Mouse (Mus musculus): Measurements from ENCODE around the gene March1. TPM values are rescaled to one million over a fixed set of nuclear protein-coding genes. Genes with fewer than 3 reads are reported as not detected.

Gene March1
- polyA plus RNA-seq, 1 experiment from 2014 or later = 0.32 TPM

- H3K27ac ChIP-seq (replicated peaks; ENCODE audit: low read depth, low read length) = no peak overlapping the region
- WGBS = 29% methylated on average over 5 of the region's 5 CpGs
- no peaks in the 10 kb centered on the region for H3K4me1 ChIP-seq (ENCODE audit: control insufficient read depth, insufficient read depth, low read length)
- H3K4me3 ChIP-seq (ENCODE audit: low read depth, low read length) = no peak overlapping the region
- peak; percentile 43 for DNase-seq (ENCODE audit: low spot score)
- H3K27me3 ChIP-seq (ENCODE audit: control insufficient read depth, insufficient read depth, low read length) = no peaks in the 10 kb centered on the region
- ATAC-seq (ENCODE audit: insufficient number of reproducible peaks, low FRiP score, low TSS enrichment, low read depth) = no peak
- H3K9ac ChIP-seq (ENCODE audit: low read length) = no peak overlapping the region
- H3K4me2 ChIP-seq (ENCODE audit: low read depth, severe bottlenecking) = no peak overlapping the region
- H3K36me3 ChIP-seq (ENCODE audit: control insufficient read depth, insufficient read depth, low read length) = no peaks in the 10 kb centered on the region
- H3K9me3 ChIP-seq (ENCODE audit: control insufficient read depth, low read length) = no peaks in the 10 kb centered on the region
These were observed 833.0 kb downstream of the March1 start for GRCm38 (mm10) chr8:66450691-66451090.

GRCm38 (mm10) chr8:66457057-66457456 lies 839.4 kb downstream of the March1 start:
- no peaks in the 10 kb centered on the region for H3K36me3 ChIP-seq (ENCODE audit: control insufficient read depth, insufficient read depth, low read length)
- DNase-seq (ENCODE audit: low spot score) = no peak

GRCm38 (mm10) chr8:66469821-66470220 lies 852.1 kb downstream of the March1 start:
- Histone ChIP-seq H3K36me3 (ENCODE audit: control insufficient read depth, insufficient read depth, low read length) (no peaks in the 10 kb centered on the region), H3K9ac (ENCODE audit: low read length) (no peak overlapping the region), H3K4me3 (ENCODE audit: low read depth, low read length) (no peak overlapping the region), H3K9me3 (ENCODE audit: control insufficient read depth, low read length) (no peaks in the 10 kb centered on the region), H3K4me1 (ENCODE audit: control insufficient read depth, insufficient read depth, low read length) (no peaks in the 10 kb centered on the region), H3K4me2 (ENCODE audit: low read depth, severe bottlenecking) (no peak overlapping the region), H3K27me3 (ENCODE audit: control insufficient read depth, insufficient read depth, low read length) (no peaks in the 10 kb centered on the region), H3K27ac (replicated peaks; ENCODE audit: low read depth, low read length) (no peak overlapping the region)
- ATAC-seq (ENCODE audit: insufficient number of reproducible peaks, low FRiP score, low TSS enrichment, low read depth) (no peak), DNase-seq (ENCODE audit: low spot score) (no peak)
- 88% methylated on average over 3 of the region's 3 CpGs for WGBS

More at GRCm38 (mm10) chr8:66457057-66457456, 839.4 kb downstream of the March1 start:
- Histone ChIP-seq H3K9ac (ENCODE audit: low read length) (no peak overlapping the region), H3K27me3 (ENCODE audit: control insufficient read depth, insufficient read depth, low read length) (no peaks in the 10 kb centered on the region), H3K4me3 (ENCODE audit: low read depth, low read length) (no peak overlapping the region), H3K4me1 (ENCODE audit: control insufficient read depth, insufficient read depth, low read length) (no peaks in the 10 kb centered on the region), H3K4me2 (ENCODE audit: low read depth, severe bottlenecking) (no peak overlapping the region), H3K9me3 (ENCODE audit: control insufficient read depth, low read length) (no peaks in the 10 kb centered on the region), H3K27ac (replicated peaks; ENCODE audit: low read depth, low read length) (no peak overlapping the region)
- 0 out of 2 replicates have a peak, but pooled peaks have one; percentile 9 for ATAC-seq (ENCODE audit: insufficient number of reproducible peaks, low FRiP score, low TSS enrichment, low read depth)

GRCm38 (mm10) chr8:66476880-66477279 lies 859.2 kb downstream of the March1 start:
- no peak for ATAC-seq (ENCODE audit: insufficient number of reproducible peaks, low FRiP score, low TSS enrichment, low read depth)
- no peak overlapping the region for H3K4me3 ChIP-seq (ENCODE audit: low read depth, low read length)
- no peak overlapping the region for H3K9ac ChIP-seq (ENCODE audit: low read length)
- no peaks in the 10 kb centered on the region for H3K9me3 ChIP-seq (ENCODE audit: control insufficient read depth, low read length)
- 92% methylated on average over 3 of the region's 3 CpGs for WGBS
- H3K27ac ChIP-seq (replicated peaks; ENCODE audit: low read depth, low read length) = no peak overlapping the region
- H3K4me1 ChIP-seq (ENCODE audit: control insufficient read depth, insufficient read depth, low read length) = no peaks in the 10 kb centered on the region
- peaks cover 11% of the 10 kb centered on the region for H3K36me3 ChIP-seq (ENCODE audit: control insufficient read depth, insufficient read depth, low read length)
- no peak for DNase-seq (ENCODE audit: low spot score)
- no peak overlapping the region for H3K4me2 ChIP-seq (ENCODE audit: low read depth, severe bottlenecking)
- no peaks in the 10 kb centered on the region for H3K27me3 ChIP-seq (ENCODE audit: control insufficient read depth, insufficient read depth, low read length)

- no peaks in the 10 kb centered on the region for H3K4me1 ChIP-seq (ENCODE audit: control insufficient read depth, insufficient read depth, low read length)
- WGBS = 0% methylated on average over 44 of the region's 45 CpGs
- 0 out of 2 replicates have a peak, but pooled peaks cover 2% of the 10 kb centered on the region for H3K36me3 ChIP-seq (ENCODE audit: control insufficient read depth, insufficient read depth, low read length)
- H3K27me3 ChIP-seq (ENCODE audit: control insufficient read depth, insufficient read depth, low read length) = no peaks in the 10 kb centered on the region
- ATAC-seq (ENCODE audit: insufficient number of reproducible peaks, low FRiP score, low TSS enrichment, low read depth) = peak; percentile 93
- peak; percentile 90 for DNase-seq (ENCODE audit: low spot score)
- H3K4me2 ChIP-seq (ENCODE audit: low read depth, severe bottlenecking) = peak within 1 kb of the TSS; percentile 50
- H3K9me3 ChIP-seq (ENCODE audit: control insufficient read depth, low read length) = no peaks in the 10 kb centered on the region
- H3K4me3 ChIP-seq (ENCODE audit: low read depth, low read length) = peak within 1 kb of the TSS; percentile 89
- peak within 1 kb of the TSS; percentile 85 for H3K9ac ChIP-seq (ENCODE audit: low read length)
- H3K27ac ChIP-seq (replicated peaks; ENCODE audit: low read depth, low read length) = no peak within 1 kb of the TSS
These were observed 868.5 kb downstream of the March1 start, which contains the start of gene Tma16 for GRCm38 (mm10) chr8:66486084-66486763. Gene Tma16 (minus strand): TSS chr8:66486530.

GRCm38 (mm10) chr8:66488556-66488955 lies 870.9 kb downstream of the March1 start:
- WGBS = 52% methylated on average over 3 of the region's 3 CpGs
- H3K36me3 ChIP-seq (ENCODE audit: control insufficient read depth, insufficient read depth, low read length) = no peaks in the 10 kb centered on the region
- no peak overlapping the region for H3K4me2 ChIP-seq (ENCODE audit: low read depth, severe bottlenecking)
- DNase-seq (ENCODE audit: low spot score) = no peak
- no peak overlapping the region for H3K27ac ChIP-seq (replicated peaks; ENCODE audit: low read depth, low read length)
- H3K27me3 ChIP-seq (ENCODE audit: control insufficient read depth, insufficient read depth, low read length) = no peaks in the 10 kb centered on the region
- ATAC-seq (ENCODE audit: insufficient number of reproducible peaks, low FRiP score, low TSS enrichment, low read depth) = no peak
- no peaks in the 10 kb centered on the region for H3K4me1 ChIP-seq (ENCODE audit: control insufficient read depth, insufficient read depth, low read length)
- no peaks in the 10 kb centered on the region for H3K9me3 ChIP-seq (ENCODE audit: control insufficient read depth, low read length)
- H3K4me3 ChIP-seq (ENCODE audit: low read depth, low read length) = no peak overlapping the region
- no peak overlapping the region for H3K9ac ChIP-seq (ENCODE audit: low read length)

- H3K36me3 ChIP-seq (ENCODE audit: control insufficient read depth, insufficient read depth, low read length) = no peaks in the 10 kb centered on the region
- no peak overlapping the region for H3K4me2 ChIP-seq (ENCODE audit: low read depth, severe bottlenecking)
- no peaks in the 10 kb centered on the region for H3K27me3 ChIP-seq (ENCODE audit: control insufficient read depth, insufficient read depth, low read length)
- H3K4me1 ChIP-seq (ENCODE audit: control insufficient read depth, insufficient read depth, low read length) = no peaks in the 10 kb centered on the region
- no peak overlapping the region for H3K4me3 ChIP-seq (ENCODE audit: low read depth, low read length)
- ATAC-seq (ENCODE audit: insufficient number of reproducible peaks, low FRiP score, low TSS enrichment, low read depth) (no peak), DNase-seq (ENCODE audit: low spot score) (no peak)
- 84% methylated on average over 4 of the region's 4 CpGs for WGBS
- no peaks in the 10 kb centered on the region for H3K9me3 ChIP-seq (ENCODE audit: control insufficient read depth, low read length)
- no peak overlapping the region for H3K9ac ChIP-seq (ENCODE audit: low read length)
- H3K27ac ChIP-seq (replicated peaks; ENCODE audit: low read depth, low read length) = no peak overlapping the region
These were observed 872.9 kb downstream of the March1 start for GRCm38 (mm10) chr8:66490624-66491023.

GRCm38 (mm10) chr8:66494496-66494895 lies 876.8 kb downstream of the March1 start:
- DNase-seq (ENCODE audit: low spot score) = no peak
- ATAC-seq (ENCODE audit: insufficient number of reproducible peaks, low FRiP score, low TSS enrichment, low read depth) = no peak
- H3K36me3 ChIP-seq (ENCODE audit: control insufficient read depth, insufficient read depth, low read length) = no peaks in the 10 kb centered on the region
- no peak overlapping the region for H3K9ac ChIP-seq (ENCODE audit: low read length)
- no peaks in the 10 kb centered on the region for H3K4me1 ChIP-seq (ENCODE audit: control insufficient read depth, insufficient read depth, low read length)
- H3K4me2 ChIP-seq (ENCODE audit: low read depth, severe bottlenecking) = no peak overlapping the region
- no peaks in the 10 kb centered on the region for H3K9me3 ChIP-seq (ENCODE audit: control insufficient read depth, low read length)
- H3K27ac ChIP-seq (replicated peaks; ENCODE audit: low read depth, low read length) = no peak overlapping the region
- H3K4me3 ChIP-seq (ENCODE audit: low read depth, low read length) = no peak overlapping the region
- 82% methylated on average over 2 of the region's 2 CpGs for WGBS
- no peaks in the 10 kb centered on the region for H3K27me3 ChIP-seq (ENCODE audit: control insufficient read depth, insufficient read depth, low read length)

GRCm38 (mm10) chr8:66495726-66496125 lies 878.0 kb downstream of the March1 start:
- H3K9ac ChIP-seq (ENCODE audit: low read length) = no peak overlapping the region
- no peaks in the 10 kb centered on the region for H3K9me3 ChIP-seq (ENCODE audit: control insufficient read depth, low read length)
- H3K4me1 ChIP-seq (ENCODE audit: control insufficient read depth, insufficient read depth, low read length) = no peaks in the 10 kb centered on the region
- no peak overlapping the region for H3K4me2 ChIP-seq (ENCODE audit: low read depth, severe bottlenecking)
- 10% methylated on average over 8 of the region's 8 CpGs for WGBS
- H3K27ac ChIP-seq (replicated peaks; ENCODE audit: low read depth, low read length) = no peak overlapping the region
- H3K4me3 ChIP-seq (ENCODE audit: low read depth, low read length) = no peak overlapping the region
- no peaks in the 10 kb centered on the region for H3K27me3 ChIP-seq (ENCODE audit: control insufficient read depth, insufficient read depth, low read length)
- no peak; the same call in 1 of the 2 replicates for ATAC-seq (ENCODE audit: insufficient number of reproducible peaks, low FRiP score, low TSS enrichment, low read depth)
- H3K36me3 ChIP-seq (ENCODE audit: control insufficient read depth, insufficient read depth, low read length) = no peaks in the 10 kb centered on the region
- DNase-seq (ENCODE audit: low spot score) = peak; percentile 85
